Mouse (Mus musculus) CH12.LX (cell line): Measurements from ENCODE around the gene Hsd17b7.

Source experiments
- BHLHE40 ChIP-seq: IDR thresholded peaks from 2 replicates; pipeline ENCODE4 v1.6.1; 2011; ENCODE audit warnings: mild to moderate bottlenecking, low read depth, low read length, improper control_type of control experiment
- MEF2A ChIP-seq: IDR thresholded peaks from 2 replicates; pipeline ENCODE4 v1.6.1; 2014; ENCODE audit warnings: low read depth, mild to moderate bottlenecking, inconsistent platforms, low read length, improper control_type of control experiment, borderline replicate concordance
- RCOR1 ChIP-seq: conservative IDR thresholded peaks from 2 replicates; pipeline ENCODE4 v1.6.1; 2012; ENCODE audit warnings: low read depth, mild to moderate bottlenecking, inconsistent platforms, low read length, improper control_type of control experiment

GRCm38 (mm10) chr1:169969516-169969886 lies 460 bp upstream of the Hsd17b7 start:
- TF ChIP-seq BHLHE40 (no peak), RCOR1 (no peak), MEF2A (no peak)
